Mouse (Mus musculus): ENCODE measurements at regions not wholly inside any gene's neighbourhood (a gene's known extent, or its start where the extent isn't known, plus 50 kb on each side); places are given as distances from the start of the nearest gene placed in this dataset.
A peak's percentile ranks its signal among the peaks of the same experiment; 100 is the strongest.
"Not testable (repeated sequence)": the region's sequence is repeated elsewhere in the genome, so short reads cannot be mapped to it uniquely, and the experiment has no call there.

DNA sequence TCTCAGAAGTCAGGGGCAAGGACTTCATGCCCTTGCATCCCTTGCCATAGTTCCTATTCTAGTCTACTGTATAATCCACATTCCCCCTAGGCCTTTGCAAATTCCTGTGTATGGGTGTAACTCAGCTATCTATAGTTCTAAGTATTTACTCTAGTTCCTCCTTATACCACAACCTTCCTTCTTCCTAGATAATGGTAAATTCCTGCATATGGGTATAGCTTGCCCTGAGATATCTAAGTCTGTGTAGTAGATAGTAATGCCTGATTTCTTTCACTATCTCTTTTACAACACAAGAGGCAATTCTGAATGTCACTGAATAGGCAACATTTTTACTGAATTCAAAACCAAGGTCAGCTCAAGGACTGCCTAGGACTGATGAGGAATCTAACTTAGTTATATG is 1000.2 kb downstream of the Kcnt2 start:
- H3K4me3 ChIP-seq; H3K27ac ChIP-seq (replicated peaks); ATAC-seq (ENCODE audit: low read depth); H3K9me3 ChIP-seq; H3K27me3 ChIP-seq; H3K36me3 ChIP-seq; H3K4me1 ChIP-seq (replicated peaks); H3K4me2 ChIP-seq; H3K9ac ChIP-seq: not testable (repeated sequence)

DNA sequence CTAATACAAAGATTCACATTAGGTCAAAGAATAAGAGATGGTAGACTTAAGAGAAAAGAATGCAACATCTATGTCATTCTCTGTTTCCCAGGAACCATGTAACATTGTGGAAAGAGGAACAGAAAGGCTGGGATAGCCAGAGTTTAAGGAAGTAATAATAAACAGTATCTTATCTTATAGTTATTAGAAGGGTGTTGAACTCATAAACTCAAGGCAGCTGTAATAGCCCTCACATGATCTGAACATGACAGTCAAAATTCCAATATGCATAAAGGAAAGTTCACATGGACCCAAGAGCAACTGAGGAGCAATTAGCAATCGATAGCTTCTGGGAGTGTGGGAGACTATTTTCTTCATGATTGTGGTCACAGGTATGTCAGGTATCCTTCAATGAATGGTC is 1028.8 kb downstream of the Kcnt2 start:
- Histone ChIP-seq H3K9me3 (no peaks in the 10 kb centered on the region), H3K4me1 (replicated peaks) (no peaks in the 10 kb centered on the region), H3K27me3 (no peaks in the 10 kb centered on the region), H3K4me3 (no peak overlapping the region), H3K9ac (no peak overlapping the region), H3K36me3 (no peaks in the 10 kb centered on the region), H3K27ac (replicated peaks) (no peak overlapping the region), H3K4me2 (no peak overlapping the region)
- WGBS, result 95% methylated on average over 1 of the region's 1 CpGs
- ATAC-seq (ENCODE audit: low read depth), result no peak

DNA sequence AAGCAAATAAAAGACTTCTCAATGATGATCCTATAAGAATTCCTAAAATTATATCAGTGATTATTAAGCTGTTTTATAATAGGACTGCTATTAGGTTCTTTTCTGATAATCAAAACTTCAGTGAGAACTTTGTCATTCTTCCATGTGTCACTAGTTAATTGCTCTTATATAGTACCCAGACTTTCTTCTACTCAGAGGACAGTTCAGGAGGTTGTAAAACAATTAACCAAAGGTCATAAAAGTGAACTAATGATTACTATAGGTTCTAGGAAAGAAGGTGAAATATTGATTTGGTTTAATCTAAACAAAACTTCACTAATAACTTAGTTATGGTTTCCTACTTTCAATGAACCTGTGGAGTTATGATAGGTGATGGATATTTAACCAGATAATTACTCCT is 1035.6 kb downstream of the Kcnt2 start:
- ATAC-seq (ENCODE audit: low read depth), result no peak
- Histone ChIP-seq H3K27ac (replicated peaks) (no peak overlapping the region), H3K9ac (no peak overlapping the region), H3K9me3 (no peaks in the 10 kb centered on the region), H3K27me3 (no peaks in the 10 kb centered on the region), H3K36me3 (no peaks in the 10 kb centered on the region), H3K4me1 (replicated peaks) (no peaks in the 10 kb centered on the region), H3K4me2 (no peak overlapping the region), H3K4me3 (no peak overlapping the region)

DNA sequence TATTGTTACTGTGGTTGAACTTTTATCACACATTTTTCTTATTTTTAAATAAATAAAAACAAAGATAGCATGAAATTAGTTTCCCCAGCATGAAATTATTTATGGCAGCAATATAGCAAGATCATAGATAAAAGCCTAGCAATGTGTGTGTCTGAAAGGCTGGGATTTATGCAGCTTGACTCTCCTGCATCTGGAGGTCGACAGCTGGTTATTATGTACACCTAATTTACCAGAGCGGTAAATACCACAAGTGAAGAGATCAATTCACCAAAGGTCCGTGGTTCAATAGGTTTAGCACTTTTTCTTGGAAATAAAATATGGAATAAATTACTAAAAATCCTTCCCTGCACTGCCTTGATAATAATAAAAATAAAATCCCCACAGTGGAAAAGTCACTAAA is 1077.0 kb downstream of the Kcnt2 start:
- peak; percentile 61; the same call in 1 of the 2 replicates for ATAC-seq (ENCODE audit: low read depth)
- no peaks in the 10 kb centered on the region for H3K9me3 ChIP-seq
- H3K4me1 ChIP-seq (replicated peaks), result no peaks in the 10 kb centered on the region
- H3K4me3 ChIP-seq, result no peak overlapping the region
- H3K27ac ChIP-seq (replicated peaks), result no peak overlapping the region
- 21% methylated on average over 3 of the region's 3 CpGs for WGBS
- no peak overlapping the region for H3K9ac ChIP-seq
- H3K4me2 ChIP-seq, result no peak overlapping the region
- H3K27me3 ChIP-seq, result no peaks in the 10 kb centered on the region
- H3K36me3 ChIP-seq, result no peaks in the 10 kb centered on the region

DNA sequence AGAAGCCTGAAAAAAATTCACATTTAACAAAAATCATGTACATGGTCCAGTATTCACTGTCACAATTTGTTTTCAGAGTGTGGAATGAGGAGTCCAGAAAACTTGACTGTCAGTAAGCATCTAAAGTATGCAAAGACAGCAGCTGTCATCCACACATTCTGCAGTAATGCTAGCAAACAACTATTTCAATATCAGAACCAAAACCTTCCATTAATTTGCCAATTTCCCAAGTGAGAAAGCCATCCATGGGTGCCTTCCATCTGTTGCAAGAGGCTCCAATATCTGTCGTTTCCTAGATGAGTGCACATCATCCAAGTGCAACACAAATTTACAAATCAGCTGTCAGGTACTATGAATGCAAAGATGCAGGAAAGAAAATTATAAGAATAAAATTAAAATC is 1092.1 kb downstream of the Kcnt2 start:
- no peaks in the 10 kb centered on the region for H3K4me1 ChIP-seq (replicated peaks)
- no peak overlapping the region for H3K4me3 ChIP-seq
- ATAC-seq (ENCODE audit: low read depth), result no peak
- no peak overlapping the region for H3K27ac ChIP-seq (replicated peaks)
- H3K4me2 ChIP-seq, result no peak overlapping the region
- H3K9me3 ChIP-seq, result no peaks in the 10 kb centered on the region
- H3K9ac ChIP-seq, result no peak overlapping the region
- 82% methylated on average over 1 of the region's 1 CpGs for WGBS
- H3K27me3 ChIP-seq, result no peaks in the 10 kb centered on the region
- H3K36me3 ChIP-seq, result no peaks in the 10 kb centered on the region

DNA sequence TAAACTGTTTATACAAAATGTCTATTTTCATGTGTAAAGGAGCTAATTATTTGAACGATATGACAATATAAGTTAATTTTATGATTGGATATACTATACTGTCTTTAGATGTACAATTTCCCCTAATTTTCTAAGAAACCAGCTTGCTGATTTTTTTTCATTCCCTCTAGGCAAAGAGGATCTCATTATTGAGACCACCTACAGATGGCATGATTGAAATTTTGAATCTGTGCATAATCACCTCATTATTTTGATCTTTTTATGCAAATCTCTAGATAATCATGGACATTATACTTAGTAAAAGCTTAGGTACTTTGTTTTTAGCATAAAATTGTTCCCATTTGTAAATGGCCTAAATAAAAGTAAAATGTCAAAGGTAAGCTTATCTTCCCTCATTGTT is 1123.5 kb downstream of the Kcnt2 start:
- H3K9me3 ChIP-seq, result no peaks in the 10 kb centered on the region
- H3K4me3 ChIP-seq, result no peak overlapping the region
- no peak overlapping the region for H3K9ac ChIP-seq
- H3K4me1 ChIP-seq (replicated peaks), result no peaks in the 10 kb centered on the region
- 56% methylated on average over 1 of the region's 1 CpGs for WGBS
- H3K27me3 ChIP-seq, result no peaks in the 10 kb centered on the region
- no peaks in the 10 kb centered on the region for H3K36me3 ChIP-seq
- no peak overlapping the region for H3K4me2 ChIP-seq
- ATAC-seq (ENCODE audit: low read depth), result no peak
- no peak overlapping the region for H3K27ac ChIP-seq (replicated peaks)

DNA sequence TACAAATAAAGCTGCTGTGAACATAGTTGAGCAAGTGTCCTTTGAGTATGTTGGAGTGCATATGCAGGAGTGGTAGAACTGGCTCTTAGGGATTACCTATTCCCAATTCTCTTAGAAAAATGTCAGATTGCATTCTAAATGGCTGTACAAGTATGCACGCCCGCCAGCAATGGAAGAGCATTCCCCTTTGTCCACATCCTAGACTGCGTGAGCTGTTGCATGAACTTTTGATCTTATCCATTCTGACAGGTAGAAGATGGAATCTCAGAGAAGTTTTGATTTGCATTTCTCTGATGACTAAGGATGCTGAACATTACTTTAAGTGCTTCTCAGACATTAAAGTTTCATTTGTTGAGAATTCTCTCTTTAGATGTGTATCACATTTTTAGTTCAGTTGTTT is 1130.0 kb downstream of the Kcnt2 start:
- Histone ChIP-seq H3K4me3 (no peak overlapping the region), H3K36me3 (no peaks in the 10 kb centered on the region), H3K9me3 (no peaks in the 10 kb centered on the region), H3K4me1 (replicated peaks) (no peaks in the 10 kb centered on the region), H3K9ac (no peak overlapping the region), H3K27ac (replicated peaks) (no peak overlapping the region), H3K27me3 (no peaks in the 10 kb centered on the region), H3K4me2 (no peak overlapping the region)
- no peak for ATAC-seq (ENCODE audit: low read depth)
- WGBS, result 92% methylated on average over 3 of the region's 3 CpGs

- no peak overlapping the region for H3K9ac ChIP-seq
- no peaks in the 10 kb centered on the region for H3K27me3 ChIP-seq
- H3K27ac ChIP-seq (replicated peaks), result no peak overlapping the region
- no peaks in the 10 kb centered on the region for H3K9me3 ChIP-seq
- no peak overlapping the region for H3K4me3 ChIP-seq
- WGBS, result 56% methylated on average over 1 of the region's 1 CpGs
- no peaks in the 10 kb centered on the region for H3K4me1 ChIP-seq (replicated peaks)
- no peak for ATAC-seq (ENCODE audit: low read depth)
- no peak overlapping the region for H3K4me2 ChIP-seq
- H3K36me3 ChIP-seq, result no peaks in the 10 kb centered on the region
Measured at GRCm38 (mm10) chr1:141401334-141401733, 1155.4 kb downstream of the Kcnt2 start.

- no peak for ATAC-seq (ENCODE audit: low read depth)
- H3K27ac ChIP-seq (replicated peaks), result no peak overlapping the region
- 70% methylated on average over 4 of the region's 4 CpGs for whole genome bisulfite sequencing
- H3K4me2 ChIP-seq, result no peak overlapping the region
- no peaks in the 10 kb centered on the region for H3K36me3 ChIP-seq
- H3K27me3 ChIP-seq, result no peaks in the 10 kb centered on the region
- H3K9ac ChIP-seq, result no peak overlapping the region
- H3K4me3 ChIP-seq, result no peak overlapping the region
- no peaks in the 10 kb centered on the region for H3K9me3 ChIP-seq
- H3K4me1 ChIP-seq (replicated peaks), result no peaks in the 10 kb centered on the region
Measured at GRCm38 (mm10) chr1:141429675-141430074, 1183.7 kb downstream of the Kcnt2 start.

DNA sequence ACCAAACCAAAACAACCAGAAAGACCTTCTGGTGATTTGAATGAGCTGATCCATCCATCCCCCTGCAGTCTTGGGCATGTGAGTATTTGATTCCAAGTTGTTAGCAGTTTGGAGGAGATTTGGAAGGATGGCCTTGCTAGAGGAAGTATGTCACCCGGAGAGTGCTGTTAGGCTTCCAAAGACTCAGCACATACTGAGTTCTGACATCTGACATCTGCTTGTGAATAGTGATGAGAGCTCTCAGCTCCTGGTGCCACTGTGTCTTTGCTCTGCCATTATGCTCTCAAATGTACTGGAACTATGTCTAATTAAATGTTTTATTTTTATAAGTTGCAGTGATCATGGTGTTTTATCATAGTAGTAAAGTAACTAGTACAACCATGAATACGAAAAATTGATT is 1184.2 kb downstream of the Kcnt2 start:
- H3K9ac ChIP-seq, result no peak overlapping the region
- H3K9me3 ChIP-seq, result no peaks in the 10 kb centered on the region
- ATAC-seq (ENCODE audit: low read depth), result no peak
- no peaks in the 10 kb centered on the region for H3K4me1 ChIP-seq (replicated peaks)
- H3K4me3 ChIP-seq, result no peak overlapping the region
- H3K27me3 ChIP-seq, result no peaks in the 10 kb centered on the region
- 85% methylated on average over 2 of the region's 2 CpGs for WGBS
- no peaks in the 10 kb centered on the region for H3K36me3 ChIP-seq
- no peak overlapping the region for H3K4me2 ChIP-seq
- no peak overlapping the region for H3K27ac ChIP-seq (replicated peaks)

- H3K27ac ChIP-seq (replicated peaks), result no peak overlapping the region
- no peak overlapping the region for H3K9ac ChIP-seq
- H3K4me2 ChIP-seq, result no peak overlapping the region
- H3K4me1 ChIP-seq (replicated peaks), result no peaks in the 10 kb centered on the region
- no peak overlapping the region for H3K4me3 ChIP-seq
- H3K9me3 ChIP-seq, result no peaks in the 10 kb centered on the region
- no peak for ATAC-seq (ENCODE audit: low read depth)
- no peaks in the 10 kb centered on the region for H3K36me3 ChIP-seq
- H3K27me3 ChIP-seq, result no peaks in the 10 kb centered on the region
- 8% methylated on average over 1 of the region's 1 CpGs for WGBS
Measured at GRCm38 (mm10) chr1:141435452-141435851, 1189.5 kb downstream of the Kcnt2 start.

GRCm38 (mm10) chr1:141440234-141440633 is 1194.3 kb downstream of the Kcnt2 start:
- no peak for ATAC-seq (ENCODE audit: low read depth)
- Histone ChIP-seq H3K27ac (replicated peaks) (no peak overlapping the region), H3K9ac (no peak overlapping the region), H3K4me1 (replicated peaks) (no peaks in the 10 kb centered on the region), H3K4me2 (no peak overlapping the region), H3K9me3 (no peaks in the 10 kb centered on the region), H3K27me3 (no peaks in the 10 kb centered on the region), H3K4me3 (no peak overlapping the region), H3K36me3 (no peaks in the 10 kb centered on the region)

DNA sequence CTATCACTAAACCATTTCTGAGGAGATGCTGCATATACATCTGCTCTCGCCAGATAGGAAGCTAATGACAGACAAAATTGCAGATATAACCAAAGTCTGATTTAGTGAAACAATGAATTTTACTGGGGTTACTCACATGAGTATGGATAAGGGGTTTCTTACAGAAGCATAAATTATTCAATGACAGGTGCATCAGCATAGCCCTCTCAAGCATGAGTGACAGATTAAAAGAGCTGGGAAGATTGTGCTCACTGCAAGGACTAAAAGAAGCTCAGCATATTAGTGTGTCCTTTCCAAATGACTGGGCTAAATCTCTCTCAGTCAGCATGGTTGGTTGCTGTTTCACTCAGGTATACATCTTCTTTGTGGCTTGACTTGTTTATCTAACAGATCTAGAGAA is 1205.0 kb downstream of the Kcnt2 start:
- Histone ChIP-seq H3K4me3 (no peak overlapping the region), H3K9me3 (no peaks in the 10 kb centered on the region), H3K27ac (replicated peaks) (no peak overlapping the region), H3K27me3 (no peaks in the 10 kb centered on the region), H3K36me3 (no peaks in the 10 kb centered on the region), H3K9ac (no peak overlapping the region), H3K4me2 (no peak overlapping the region), H3K4me1 (replicated peaks) (no peaks in the 10 kb centered on the region)
- 89% methylated on average over 1 of the region's 1 CpGs for WGBS
- ATAC-seq (ENCODE audit: low read depth), result no peak

DNA sequence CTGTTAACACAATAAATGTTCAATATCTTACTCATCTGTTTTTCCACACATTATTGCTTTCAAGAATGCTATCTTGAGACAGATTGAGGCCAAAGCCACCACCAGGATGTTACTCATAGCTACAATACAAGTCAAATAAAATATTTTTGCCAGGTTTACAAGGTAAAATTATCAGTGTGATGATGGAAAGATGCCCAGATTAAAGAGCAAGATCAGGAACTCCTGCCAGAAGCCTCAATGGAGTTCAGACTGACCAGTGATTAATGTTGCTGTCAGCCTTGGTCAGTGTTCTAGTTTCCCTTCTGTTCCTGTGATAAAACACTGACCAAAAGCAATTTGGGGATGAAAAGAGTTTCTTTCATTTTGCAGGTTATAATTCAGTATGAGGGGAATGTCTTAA is 1218.6 kb downstream of the Kcnt2 start:
- H3K4me3 ChIP-seq, result no peak overlapping the region
- no peaks in the 10 kb centered on the region for H3K36me3 ChIP-seq
- H3K4me1 ChIP-seq (replicated peaks), result no peaks in the 10 kb centered on the region
- H3K27ac ChIP-seq (replicated peaks), result no peak overlapping the region
- no peak for ATAC-seq (ENCODE audit: low read depth)
- no peak overlapping the region for H3K4me2 ChIP-seq
- no peaks in the 10 kb centered on the region for H3K9me3 ChIP-seq
- no peaks in the 10 kb centered on the region for H3K27me3 ChIP-seq
- H3K9ac ChIP-seq, result no peak overlapping the region
